Mouse (Mus musculus) kidney, postnatal 10 days (tissue): ENCODE measurements around the gene Vmn2r105.

Source experiments
- DNase-seq: peaks from one replicate; pipeline ENCODE4 v3.0.0; 2021; ENCODE audit warnings: mixed read lengths

Gene Vmn2r105

DNA sequence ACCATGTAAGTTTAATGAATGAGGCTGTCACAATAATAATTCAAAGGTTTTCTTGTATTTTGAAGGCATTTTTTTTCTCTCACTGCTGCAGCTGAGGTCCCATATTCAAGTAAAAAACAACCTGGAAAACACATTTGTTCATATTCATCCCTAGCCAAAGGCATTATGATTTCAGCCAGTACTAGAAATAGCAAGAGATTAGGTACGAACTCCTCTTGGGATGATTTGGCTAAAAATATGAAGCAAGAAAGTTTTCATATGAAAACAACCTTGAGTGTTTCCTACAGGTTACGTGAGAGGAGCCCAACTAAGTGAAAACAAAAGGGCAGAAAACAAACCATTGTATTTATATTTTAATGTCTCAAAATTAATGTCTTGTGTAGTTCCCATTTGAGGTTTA, at the start of gene Vmn2r105:
Gene Vmn2r105 (minus strand): TSS at position 101 of the 400 bp plus-strand sequence.
- no peak for DNase-seq

- DNase-seq, result no peak
Observed at GRCm38 (mm10) chr17:20255522-20255921, 20.7 kb upstream of the Vmn2r105 start.

DNA sequence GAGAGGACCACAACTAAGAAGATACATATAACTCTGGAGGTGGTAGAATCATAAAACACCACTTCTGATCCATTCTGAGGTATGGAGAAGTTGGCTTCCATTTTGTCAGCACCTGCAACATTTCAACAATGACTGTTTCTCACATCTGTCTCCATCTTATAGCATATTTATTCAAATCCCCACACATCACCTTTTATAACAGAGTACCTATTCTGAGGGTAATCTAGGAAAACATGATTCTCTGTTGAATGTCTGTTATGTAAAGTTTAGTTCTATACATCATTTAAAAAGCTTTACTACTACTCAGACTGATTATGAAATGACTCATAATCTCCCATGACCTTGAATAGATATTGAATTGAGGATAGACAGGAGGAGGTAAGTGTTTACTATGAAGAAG, 51.9 kb downstream of the Vmn2r105 start, which contains the start of gene Fpr-rs6:
Gene Fpr-rs6 (minus strand): TSS at position 101 of the 400 bp plus-strand sequence.
- no peak for DNase-seq
